Mouse (Mus musculus) heart, embryonic 13.5 days (tissue): ENCODE data around the gene Selenom. TPM values are rescaled to one million over a fixed set of nuclear protein-coding genes. Genes with fewer than 3 reads are reported as not detected.
A peak's percentile ranks its signal among the peaks of the same experiment; 100 is the strongest.

Experiments
- ATAC-seq: fragments of 200-750 bp; cut with Nextera tagmentation; 2 replicates; pipeline ENCODE4 v1.8.0; 2017; ENCODE audit warnings: moderate TSS enrichment; ENCODE audit not compliant: insufficient number of reproducible peaks, low FRiP score, low TSS enrichment; ENCODE audit errors: extremely low read depth
- H3K27ac ChIP-seq: fragments of 300-500 bp; sonication (generic); replicated peaks from 2 replicates; pipeline ENCODE4 v1.5.1; 2015; ENCODE audit warnings: moderate library complexity, mild to moderate bottlenecking, inconsistent platforms
- H3K27me3 ChIP-seq: fragments of 300-500 bp; sonication (generic); replicated peaks from 2 replicates; pipeline ENCODE4 v1.6.1; 2015; ENCODE audit warnings: mild to moderate bottlenecking, inconsistent platforms
- H3K36me3 ChIP-seq: fragments of 300-500 bp; sonication (generic); 2 replicates; pipeline ENCODE4 v1.6.1; 2015; ENCODE audit warnings: mild to moderate bottlenecking, inconsistent platforms
- H3K4me1 ChIP-seq: fragments of 300-500 bp; sonication (generic); 2 replicates; pipeline ENCODE4 v1.6.1; 2015; ENCODE audit warnings: inconsistent platforms
- H3K4me2 ChIP-seq: fragments of 300-500 bp; sonication (generic); 2 replicates; pipeline ENCODE4 v1.6.1; 2015; ENCODE audit warnings: inconsistent platforms, mild to moderate bottlenecking, moderate library complexity
- H3K4me3 ChIP-seq: fragments of 300-500 bp; sonication (generic); 2 replicates; pipeline ENCODE4 v1.5.1; 2015; ENCODE audit warnings: moderate library complexity, mild to moderate bottlenecking, inconsistent platforms
- H3K9ac ChIP-seq: fragments of 300-500 bp; sonication (generic); 2 replicates; pipeline ENCODE4 v1.6.1; 2015; ENCODE audit warnings: inconsistent platforms, mild to moderate bottlenecking, moderate library complexity
- H3K9me3 ChIP-seq: fragments of 300-500 bp; sonication (generic); 2 replicates; pipeline ENCODE4 v1.6.1; 2016; ENCODE audit warnings: inconsistent platforms
- WGBS: fragments of 180-500 bp; shearing (Covaris S2); methylation state at CpG from one replicate; pipeline ENCODE4 v1.1.7; 2015; ENCODE audit warnings: mixed read lengths; 5-methylcytosine and 5-hydroxymethylcytosine counted together
- polyA plus RNA-seq: library from polyadenylated mRNA; unstranded; fragments of >200 nt; fragmentation: Nextera tagmentation; extraction: Ambion mirVana; gene quantifications from 2 replicates; pipeline ENCODE4 v1.2.1, GENCODE M21; 2015

Selenom gene
- polyA plus RNA-seq, 1 experiment from 2014 or later = 128 TPM

- H3K9me3 ChIP-seq = no peaks in the 10 kb centered on the region
- no peaks in the 10 kb centered on the region for H3K27me3 ChIP-seq
- no peak overlapping the region for H3K9ac ChIP-seq
- 91% methylated on average over 17 of the region's 17 CpGs for WGBS
- no peak overlapping the region for H3K27ac ChIP-seq
- peaks cover 53% of the 10 kb centered on the region for H3K4me1 ChIP-seq
- H3K4me2 ChIP-seq = no peak overlapping the region
- H3K4me3 ChIP-seq = no peak overlapping the region
- H3K36me3 ChIP-seq = peaks cover 88% of the 10 kb centered on the region
- ATAC-seq = no peak
Measured at GRCm38 (mm10) chr11:3522285-3523000, 8.0 kb downstream of the Selenom start.

DNA sequence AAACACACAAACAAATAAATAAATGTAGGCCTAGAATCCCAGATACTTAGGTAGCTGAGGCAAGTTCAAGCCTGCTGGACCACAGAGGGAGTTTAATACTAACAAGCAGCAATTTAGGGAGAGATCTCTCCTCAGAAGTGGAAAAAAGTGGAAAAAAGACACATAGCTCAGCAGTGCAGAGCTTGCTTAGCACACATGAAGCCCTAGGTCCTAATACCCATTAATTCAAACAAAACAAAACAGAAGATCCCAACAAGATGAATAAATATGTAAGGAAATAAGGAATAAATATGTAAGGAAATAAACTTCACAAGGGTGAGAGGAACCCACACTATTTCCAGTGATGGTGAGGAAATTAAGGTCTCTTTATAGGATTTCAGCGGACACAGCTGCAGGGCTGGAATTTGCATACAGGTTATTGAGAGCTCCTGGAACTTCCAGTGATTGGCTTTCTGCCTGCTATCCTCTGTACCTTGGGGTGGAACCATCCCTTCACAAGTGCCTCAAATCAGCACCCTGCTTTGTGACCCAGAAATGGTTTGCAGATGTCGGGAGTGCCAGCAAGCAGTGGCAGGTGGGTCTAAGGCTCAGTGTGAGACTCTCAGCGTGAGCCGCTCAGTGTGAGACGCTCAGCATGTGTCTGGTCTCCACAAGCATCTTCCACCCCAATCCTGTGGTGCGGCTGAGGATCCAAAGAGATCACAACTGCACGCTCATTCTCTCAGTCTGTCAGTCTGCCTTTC is 9.5 kb downstream of the Selenom start:
- Histone ChIP-seq H3K36me3 (peaks cover 98% of the 10 kb centered on the region), H3K27me3 (no peaks in the 10 kb centered on the region), H3K9ac (no peak overlapping the region), H3K27ac (no peak overlapping the region), H3K4me2 (no peak overlapping the region), H3K9me3 (no peaks in the 10 kb centered on the region), H3K4me1 (peaks cover 50% of the 10 kb centered on the region), H3K4me3 (no peak overlapping the region)
- WGBS = 76% methylated on average over 7 of the region's 7 CpGs
- no peak for ATAC-seq

DNA sequence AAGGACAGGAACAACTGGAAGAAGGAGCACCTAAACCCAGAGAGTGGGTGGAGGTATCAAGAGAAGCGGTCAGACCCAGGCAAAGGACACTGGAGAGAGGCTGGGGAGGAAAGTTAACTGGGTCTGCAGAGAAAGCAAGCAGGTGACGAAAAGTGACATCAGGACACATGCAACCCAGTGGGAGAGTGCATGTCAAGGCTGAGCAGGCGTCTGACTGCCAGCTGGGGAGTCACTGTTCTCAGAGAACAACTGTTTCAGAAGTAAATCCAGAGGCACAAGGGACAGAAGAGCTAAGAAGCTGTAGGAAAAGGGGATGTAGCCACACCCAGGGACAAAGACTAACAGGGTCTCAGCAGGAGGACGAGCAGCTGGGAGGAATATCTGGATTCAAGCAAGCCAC is 11.1 kb downstream of the Selenom start:
- 71% methylated on average over 4 of the region's 4 CpGs for WGBS
- Histone ChIP-seq H3K27me3 (no peaks in the 10 kb centered on the region), H3K4me2 (no peak overlapping the region), H3K36me3 (peaks cover 100% of the 10 kb centered on the region), H3K9ac (no peak overlapping the region), H3K9me3 (no peaks in the 10 kb centered on the region), H3K4me3 (no peak overlapping the region), H3K4me1 (peaks cover 36% of the 10 kb centered on the region), H3K27ac (no peak overlapping the region)
- ATAC-seq = no peak

DNA sequence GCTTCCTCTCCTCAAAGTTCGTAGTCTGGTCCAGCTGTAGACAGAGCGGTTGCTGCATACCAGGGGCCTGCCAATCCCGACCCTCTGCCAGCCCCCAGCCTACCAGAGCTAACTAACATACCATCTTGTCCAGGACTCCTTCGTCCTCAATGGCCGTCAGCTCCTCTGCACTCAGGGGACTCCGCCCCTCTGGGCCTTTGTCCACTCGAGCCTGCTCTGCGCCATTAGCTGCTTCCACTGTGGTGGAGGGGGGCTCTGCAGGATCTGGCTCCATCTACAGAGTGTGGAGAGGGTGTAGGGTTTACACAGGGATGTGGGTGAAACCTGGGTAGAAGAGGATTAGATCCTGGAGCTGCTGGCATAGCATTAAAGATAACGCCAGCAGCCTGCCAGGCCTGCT is 11.7 kb downstream of the Selenom start:
- ATAC-seq = no peak
- no peak overlapping the region for H3K4me3 ChIP-seq
- no peaks in the 10 kb centered on the region for H3K27me3 ChIP-seq
- WGBS = 79% methylated on average over 9 of the region's 9 CpGs
- no peak overlapping the region; the same call in 1 of the 2 replicates for H3K9ac ChIP-seq
- no peak overlapping the region for H3K27ac ChIP-seq
- H3K4me2 ChIP-seq = no peak overlapping the region
- peaks cover 30% of the 10 kb centered on the region for H3K4me1 ChIP-seq
- H3K36me3 ChIP-seq = peaks cover 100% of the 10 kb centered on the region
- no peaks in the 10 kb centered on the region for H3K9me3 ChIP-seq

DNA sequence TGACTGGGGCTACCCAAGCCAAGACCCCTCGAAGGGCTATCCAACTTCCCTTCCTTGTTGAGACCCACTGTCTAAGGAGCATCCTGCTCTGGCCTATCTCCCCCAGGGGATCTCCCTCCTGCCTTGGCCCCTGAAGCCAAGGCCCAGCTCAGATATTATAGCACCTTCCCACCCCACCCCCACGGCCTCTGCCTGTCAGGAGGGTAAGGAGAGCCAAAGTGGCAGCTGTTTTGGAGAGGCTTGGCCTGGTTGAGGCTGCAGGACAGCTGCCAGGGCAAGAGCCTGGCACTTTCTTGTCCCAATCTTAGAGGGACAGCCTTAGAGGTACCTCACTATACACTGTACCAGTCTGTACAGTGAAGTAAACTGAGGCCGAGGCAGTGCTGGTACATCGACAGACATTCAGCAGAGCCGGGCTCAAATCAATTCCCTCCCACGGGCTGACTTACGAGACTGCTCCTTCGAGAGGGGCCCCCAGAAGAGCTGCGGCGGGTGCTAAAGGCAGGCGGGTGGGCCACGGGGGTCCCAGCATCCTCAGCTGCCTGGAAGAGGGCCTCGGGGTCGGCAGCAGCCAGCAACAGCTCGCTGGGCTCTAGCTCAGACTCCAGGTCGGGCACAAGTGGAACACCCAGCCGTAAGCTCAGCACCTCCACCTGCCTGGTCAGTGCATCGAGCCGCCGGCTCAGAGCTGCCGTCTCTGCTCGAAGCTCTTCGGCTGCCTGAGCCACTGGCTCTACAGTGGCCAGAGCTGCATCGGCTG is 12.7 kb downstream of the Selenom start:
- Histone ChIP-seq H3K9me3 (no peaks in the 10 kb centered on the region), H3K4me3 (peak overlapping the region; percentile 10; the same call in 1 of the 2 replicates), H3K27me3 (no peaks in the 10 kb centered on the region), H3K27ac (peak overlapping the region; percentile 70), H3K4me2 (peak overlapping the region; percentile 42), H3K4me1 (peaks cover 25% of the 10 kb centered on the region), H3K36me3 (peaks cover 100% of the 10 kb centered on the region), H3K9ac (peak overlapping the region; percentile 68)
- 78% methylated on average over 24 of the region's 24 CpGs for WGBS
- ATAC-seq = no peak

DNA sequence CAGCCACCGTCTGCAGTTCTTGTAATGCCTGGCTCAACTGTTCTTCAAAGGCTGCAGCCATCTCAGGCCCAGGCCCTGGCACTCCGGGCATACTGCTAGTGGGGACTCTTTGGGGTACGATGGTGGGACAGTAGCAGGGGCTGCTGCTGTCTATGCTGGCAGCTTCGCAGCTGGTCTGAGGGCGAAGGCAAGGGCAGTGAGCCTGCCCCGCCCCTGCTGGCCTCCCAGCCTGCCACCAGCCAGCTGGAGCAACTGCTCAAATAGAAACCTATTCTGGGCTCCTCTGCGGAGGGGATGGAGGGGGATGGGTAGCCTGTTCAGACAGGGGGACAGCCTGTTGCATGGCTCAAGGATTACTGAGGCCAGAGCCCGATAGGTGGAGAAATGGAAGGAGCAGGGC is 13.3 kb downstream of the Selenom start:
- Histone ChIP-seq H3K4me2 (peak overlapping the region; percentile 42), H3K4me3 (peak overlapping the region; percentile 10; the same call in 1 of the 2 replicates), H3K27ac (peak overlapping the region; percentile 70), H3K9ac (peak overlapping the region; percentile 68), H3K4me1 (peaks cover 25% of the 10 kb centered on the region), H3K27me3 (no peaks in the 10 kb centered on the region), H3K9me3 (no peaks in the 10 kb centered on the region), H3K36me3 (peaks cover 100% of the 10 kb centered on the region)
- ATAC-seq = no peak
- 51% methylated on average over 8 of the region's 8 CpGs for WGBS

DNA sequence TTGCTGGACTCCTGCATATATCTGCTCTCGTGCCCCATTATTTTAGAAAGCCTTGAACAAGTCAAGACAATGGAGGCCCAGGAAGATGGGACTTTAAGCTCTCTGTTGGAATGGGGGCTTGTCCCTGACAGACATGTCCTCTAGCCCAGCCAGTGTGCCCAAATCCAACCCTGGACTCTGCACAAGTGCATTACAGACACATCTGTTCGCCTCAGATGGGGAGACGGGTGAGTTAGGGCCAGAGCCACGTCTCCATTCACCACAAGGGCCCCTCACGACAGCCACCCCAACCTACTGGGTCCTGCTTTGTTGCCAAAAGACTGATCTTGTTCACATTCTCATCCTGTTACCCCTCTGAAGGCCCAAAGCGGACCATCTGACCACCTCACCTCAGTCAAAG is 13.7 kb downstream of the Selenom start:
- no peak overlapping the region for H3K4me3 ChIP-seq
- H3K27ac ChIP-seq = peak overlapping the region; percentile 70
- WGBS = 82% methylated on average over 6 of the region's 6 CpGs
- H3K9ac ChIP-seq = peak overlapping the region; percentile 68; the same call in 1 of the 2 replicates
- ATAC-seq = no peak
- H3K36me3 ChIP-seq = peaks cover 100% of the 10 kb centered on the region
- no peaks in the 10 kb centered on the region for H3K27me3 ChIP-seq
- no peak overlapping the region for H3K4me2 ChIP-seq
- H3K4me1 ChIP-seq = peaks cover 25% of the 10 kb centered on the region
- H3K9me3 ChIP-seq = no peaks in the 10 kb centered on the region

DNA sequence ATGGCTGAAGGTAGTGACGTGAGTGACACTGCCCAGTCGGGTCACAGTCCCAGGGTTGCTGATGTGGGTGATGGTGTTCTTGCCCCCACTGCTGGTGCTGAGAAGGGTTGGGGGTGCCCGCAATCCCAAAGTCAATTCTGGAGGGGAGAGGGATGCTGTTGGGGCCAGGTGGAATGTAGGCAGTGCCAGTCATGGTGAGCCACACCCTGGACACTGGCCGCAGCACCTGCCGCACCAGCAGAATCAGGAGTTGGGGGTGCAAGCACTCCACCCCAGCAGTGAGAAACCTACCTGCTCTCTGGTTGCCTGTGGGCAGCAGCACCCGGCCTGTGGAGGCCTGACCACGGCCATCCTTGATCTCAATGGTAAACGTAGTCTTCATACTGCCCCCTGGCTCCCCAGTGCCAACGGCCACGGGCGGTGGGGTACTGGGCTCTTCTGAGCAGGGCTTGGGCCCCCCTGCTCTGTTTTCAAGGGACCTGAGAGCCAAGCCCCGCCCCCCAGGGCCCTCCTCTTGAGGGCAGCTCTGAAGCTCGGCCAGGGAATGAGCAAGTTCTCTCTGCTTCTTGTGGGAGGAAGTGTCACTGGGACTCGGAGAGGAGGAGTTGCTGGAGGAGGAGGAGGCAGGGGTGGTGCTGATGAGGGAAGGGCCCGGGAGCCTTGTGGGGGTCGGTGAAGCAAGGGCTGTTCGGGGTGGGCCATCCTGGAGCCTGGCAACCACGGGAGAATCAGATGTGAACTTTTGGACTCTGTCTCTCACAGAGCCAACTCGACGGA is 15.2 kb downstream of the Selenom start:
- no peak overlapping the region for H3K4me3 ChIP-seq
- H3K4me2 ChIP-seq = no peak overlapping the region
- ATAC-seq = no peak
- no peaks in the 10 kb centered on the region for H3K27me3 ChIP-seq
- WGBS = 73% methylated on average over 20 of the region's 20 CpGs
- H3K9me3 ChIP-seq = no peaks in the 10 kb centered on the region
- peaks cover 26% of the 10 kb centered on the region for H3K4me1 ChIP-seq
- H3K9ac ChIP-seq = no peak overlapping the region
- H3K36me3 ChIP-seq = peaks cover 100% of the 10 kb centered on the region
- no peak overlapping the region for H3K27ac ChIP-seq

- Histone ChIP-seq H3K27ac (no peak overlapping the region), H3K4me3 (no peak overlapping the region), H3K36me3 (peaks cover 92% of the 10 kb centered on the region), H3K4me2 (no peak overlapping the region), H3K27me3 (no peaks in the 10 kb centered on the region), H3K4me1 (peaks cover 32% of the 10 kb centered on the region), H3K9me3 (no peaks in the 10 kb centered on the region), H3K9ac (no peak overlapping the region)
- ATAC-seq = no peak
- WGBS = 92% methylated on average over 3 of the region's 3 CpGs
Measured at GRCm38 (mm10) chr11:3530731-3531130, 16.2 kb downstream of the Selenom start.

GRCm38 (mm10) chr11:3531634-3532033 is 17.1 kb downstream of the Selenom start:
- Histone ChIP-seq H3K4me3 (no peak overlapping the region), H3K4me1 (peaks cover 36% of the 10 kb centered on the region), H3K9me3 (no peaks in the 10 kb centered on the region), H3K9ac (no peak overlapping the region), H3K36me3 (peaks cover 87% of the 10 kb centered on the region), H3K27me3 (no peaks in the 10 kb centered on the region), H3K4me2 (no peak overlapping the region), H3K27ac (no peak overlapping the region)
- WGBS = 74% methylated on average over 6 of the region's 6 CpGs
- ATAC-seq = no peak
